Mouse (Mus musculus): ENCODE results near the gene Acap2.

Gene Acap2

DNA sequence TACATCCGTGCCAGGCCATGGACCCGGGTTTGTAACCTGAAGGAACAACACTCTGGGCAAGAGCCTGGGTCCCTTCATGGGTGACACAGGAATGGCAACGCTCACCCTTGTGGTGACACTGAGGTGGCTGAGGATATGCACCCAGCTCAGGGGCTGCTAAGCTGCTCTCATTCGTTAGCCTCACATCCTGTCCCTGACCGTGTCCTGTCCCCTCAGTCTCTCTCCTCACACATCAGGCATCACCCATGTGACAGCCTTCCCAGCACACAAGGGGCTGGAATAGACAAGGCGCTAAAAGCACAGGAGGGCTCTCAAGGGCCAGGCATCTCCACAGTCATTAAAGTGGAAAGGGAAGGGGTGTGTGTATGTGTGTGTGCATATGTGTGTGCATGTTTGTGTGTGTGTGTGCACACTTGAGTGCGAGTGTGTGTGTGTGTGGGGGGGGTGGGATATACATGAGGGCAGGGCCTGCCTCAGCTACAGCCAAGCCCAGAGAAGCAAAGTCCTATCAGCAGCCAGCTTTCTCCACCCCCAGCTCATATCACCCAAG is 148.8 kb downstream of the Acap2 start:
- CTCF ChIA-PET: interaction anchor here (0.7 to 1.0 kb wide), 2 partner anchors 431 to 500 kb away, joined by 3 to 6 read pairs; no protein-coding TSS in a partner anchor

DNA sequence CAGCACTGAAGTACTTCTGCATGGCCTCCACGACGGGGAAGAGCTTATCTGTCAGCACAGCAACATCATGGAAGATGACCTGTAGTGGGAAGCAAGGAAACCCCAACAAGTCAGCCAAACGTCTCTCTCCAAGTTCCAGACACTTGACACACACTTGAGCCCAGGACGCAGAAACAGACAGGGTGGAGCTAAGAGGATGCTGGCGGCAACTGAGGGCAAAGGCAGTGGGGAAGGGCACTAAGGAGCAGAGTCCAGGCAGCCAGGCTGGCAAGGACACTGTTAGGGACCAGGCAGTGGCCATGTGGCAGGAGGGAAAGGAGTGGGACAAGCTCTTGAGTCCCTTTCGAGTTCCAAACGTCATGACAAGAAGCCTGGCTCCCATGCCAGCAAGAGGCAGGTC is 150.3 kb downstream of the Acap2 start:
- CTCF ChIA-PET: no interaction called here

DNA sequence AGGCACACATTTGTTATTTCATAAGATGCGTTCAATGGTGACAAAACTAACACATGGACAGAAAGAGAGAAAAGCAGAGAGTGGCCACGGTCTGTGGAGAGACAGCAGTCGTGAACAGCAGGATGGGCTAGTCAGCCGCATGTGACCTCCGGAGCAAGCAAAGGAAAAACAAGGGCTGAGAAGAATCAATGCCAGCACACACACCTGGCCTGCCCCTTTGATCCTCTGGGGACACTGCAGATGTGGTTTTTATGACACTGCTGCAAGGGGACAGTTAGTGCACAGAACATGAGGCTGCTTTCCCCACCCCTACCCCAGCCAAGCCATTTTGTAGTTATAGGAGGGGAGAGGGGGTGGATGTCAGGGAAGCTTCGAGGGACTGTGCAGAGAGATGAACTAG is 152.9 kb downstream of the Acap2 start:
- CTCF ChIA-PET: no interaction called here

DNA sequence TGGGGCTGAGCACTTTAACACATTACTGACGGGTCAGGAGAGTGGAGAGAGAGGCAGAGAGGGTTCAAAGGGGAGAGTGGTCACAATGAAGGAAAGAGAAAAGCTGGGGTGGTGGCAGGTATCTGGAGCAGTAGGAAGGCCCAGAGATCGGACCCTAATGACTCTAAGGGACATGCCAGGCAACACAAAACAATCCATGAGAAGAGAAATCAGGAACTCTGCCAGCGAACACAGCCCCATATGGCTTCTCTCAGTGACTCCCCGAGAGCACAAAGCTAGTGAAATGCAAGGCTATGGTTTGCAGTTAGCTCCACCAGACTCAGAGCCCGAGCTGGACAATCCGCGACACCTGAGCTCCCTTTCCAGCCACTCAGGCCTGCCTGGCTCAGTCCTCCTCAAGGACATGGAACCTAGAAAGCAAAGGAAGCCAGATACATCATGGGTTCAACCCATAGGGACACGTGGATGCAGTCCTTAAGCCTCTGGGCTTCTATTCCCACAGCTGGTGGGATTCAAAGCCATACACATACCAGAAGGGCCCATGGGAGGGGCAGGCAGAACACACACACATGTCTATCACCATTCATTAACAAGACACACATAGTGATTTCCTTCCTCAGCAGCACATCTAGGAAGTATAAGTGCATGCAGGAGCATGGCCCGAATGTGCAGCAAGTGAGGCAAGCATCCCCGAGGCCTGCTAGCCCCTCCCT is 153.7 kb downstream of the Acap2 start:
- CTCF ChIA-PET: interaction anchor here (0.7 kb wide), 1 partner anchor 9 kb away, joined by 3 read pairs; no protein-coding TSS in a partner anchor

DNA sequence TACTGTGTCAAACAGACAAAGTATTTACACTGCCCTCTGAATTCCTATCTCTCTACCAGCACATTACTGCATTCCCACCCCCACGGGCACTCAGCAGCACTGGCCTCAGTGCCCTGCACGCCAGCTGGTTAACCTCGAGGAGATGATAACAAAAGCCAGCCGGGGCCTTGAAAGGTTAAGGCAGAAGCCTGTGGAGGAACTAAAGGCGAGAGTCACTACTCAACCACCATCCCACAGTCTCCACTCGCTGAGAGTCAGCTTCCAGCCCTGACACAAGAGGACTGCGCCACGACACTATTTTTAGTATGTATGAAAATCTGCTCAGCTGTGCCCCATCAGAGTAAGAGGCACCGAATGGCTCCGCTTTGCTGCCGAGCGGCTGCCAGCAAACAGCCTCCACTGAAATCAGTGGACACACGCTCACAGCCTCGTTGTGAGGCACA is 154.8 kb downstream of the Acap2 start:
- CTCF ChIA-PET: interaction anchor here (0.6 kb wide), 1 partner anchor 273 kb away, joined by 3 read pairs; no protein-coding TSS in a partner anchor

DNA sequence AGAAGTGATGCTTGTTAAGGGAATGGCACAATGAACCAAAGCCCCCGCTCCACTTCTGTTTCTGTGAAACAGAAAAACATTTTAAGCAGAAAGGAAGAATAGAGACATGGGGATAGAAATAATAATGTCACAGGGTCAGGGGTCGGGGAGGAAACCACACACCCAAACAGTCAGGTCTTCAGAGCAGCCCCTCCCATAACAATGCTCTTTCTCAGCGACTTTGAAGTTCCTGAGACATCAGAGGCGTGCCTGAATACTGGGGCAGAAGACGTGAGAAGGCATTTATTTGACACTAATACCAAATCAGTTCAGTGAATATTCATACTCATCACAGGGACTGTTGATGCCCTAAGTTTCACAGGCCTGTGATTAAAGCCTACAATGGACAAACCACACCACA is 155.8 kb downstream of the Acap2 start:
- CTCF ChIA-PET: no interaction called here

DNA sequence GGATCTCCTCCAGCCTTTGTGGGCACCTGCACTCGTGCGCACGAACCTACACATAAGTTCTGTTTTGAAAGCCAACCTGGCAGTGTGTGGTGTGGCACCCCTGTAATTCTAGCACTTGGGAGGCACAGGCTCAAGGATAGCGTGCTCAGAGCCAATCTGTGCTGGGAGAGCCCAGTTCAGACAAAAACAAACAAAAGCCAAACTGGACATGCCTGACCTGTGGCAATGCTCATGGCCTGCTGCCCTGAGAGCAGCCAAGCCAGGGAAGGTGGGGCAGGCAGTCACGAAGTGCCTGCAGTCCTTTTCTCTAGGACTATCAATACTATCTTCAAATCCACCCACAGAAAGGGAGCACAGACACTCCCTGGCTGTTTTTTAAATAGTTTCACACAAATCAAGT is 157.9 kb downstream of the Acap2 start:
- CTCF ChIA-PET: no interaction called here

Measured in spleen, embryonic (tissue).